Mouse (Mus musculus): ENCODE measurements at regions not wholly inside any gene's neighbourhood (a gene's known extent, or its start where the extent isn't known, plus 50 kb on each side); places are given as distances from the start of the nearest gene placed in this dataset.

DNA sequence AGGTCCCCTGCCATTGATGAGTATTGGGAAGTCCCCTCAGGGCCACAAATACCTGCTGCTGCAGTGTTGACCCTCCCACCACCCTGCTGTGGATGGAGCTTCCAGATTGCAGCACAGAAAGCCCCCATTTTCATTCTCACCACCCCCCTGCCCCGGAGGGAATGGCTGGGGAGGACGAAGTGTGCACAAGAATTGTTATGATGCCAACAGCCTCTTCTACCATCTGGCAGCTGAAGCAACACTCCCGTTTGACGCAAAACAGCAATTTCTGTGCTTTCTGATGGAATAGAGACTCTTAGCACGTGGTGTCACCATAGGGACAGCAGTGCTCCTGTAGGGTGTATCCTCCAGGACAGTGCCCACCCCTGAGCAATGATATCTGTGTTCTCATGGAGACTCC lies 108.5 kb upstream of the Sorcs3 start:
- no peak for TF ChIP-seq CTCF (IDR thresholded peaks at IDR 0.05)
- TF ChIP-seq EP300 (IDR thresholded peaks at IDR 0.05), result no peak
